Mouse (Mus musculus) liver, embryonic 14 days (tissue): ENCODE data around the gene Ubl4b. TPM values are rescaled to one million over a fixed set of nuclear protein-coding genes. Genes with fewer than 3 reads are reported as not detected.

Source experiments
- polyA plus RNA-seq: library from polyadenylated mRNA; depleted of rRNA; stranded (reverse); fragments of >200 nt; gene quantifications from 2 replicates; pipeline ENCODE4 v1.2.3, GENCODE M21; 2012; rRNA removed

Gene Ubl4b
- polyA plus RNA-seq: not detected in 2 replicates

DNA sequence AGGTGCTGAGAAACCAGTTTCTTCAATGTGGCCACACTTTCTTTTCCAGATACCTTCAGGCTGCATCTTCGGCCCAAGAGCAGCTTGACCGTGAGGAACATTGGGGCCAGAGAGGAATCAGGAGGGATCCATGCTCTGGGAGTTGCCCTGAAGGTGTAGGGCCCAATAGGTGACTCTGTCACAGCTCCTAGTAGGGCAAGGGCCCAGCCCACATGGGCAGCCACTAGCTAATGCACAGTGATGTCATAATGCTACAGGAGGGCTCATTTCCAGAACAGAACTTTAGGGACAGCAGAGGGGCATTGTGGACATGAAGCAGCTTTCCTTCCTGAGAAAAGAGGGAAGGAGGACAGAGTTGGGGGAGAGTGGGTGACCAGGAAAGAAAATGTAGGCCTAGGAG is at the start of gene Ubl4b:
TSS of gene Ubl4b (minus strand) at position 232 of the 400 bp plus-strand sequence.

DNA sequence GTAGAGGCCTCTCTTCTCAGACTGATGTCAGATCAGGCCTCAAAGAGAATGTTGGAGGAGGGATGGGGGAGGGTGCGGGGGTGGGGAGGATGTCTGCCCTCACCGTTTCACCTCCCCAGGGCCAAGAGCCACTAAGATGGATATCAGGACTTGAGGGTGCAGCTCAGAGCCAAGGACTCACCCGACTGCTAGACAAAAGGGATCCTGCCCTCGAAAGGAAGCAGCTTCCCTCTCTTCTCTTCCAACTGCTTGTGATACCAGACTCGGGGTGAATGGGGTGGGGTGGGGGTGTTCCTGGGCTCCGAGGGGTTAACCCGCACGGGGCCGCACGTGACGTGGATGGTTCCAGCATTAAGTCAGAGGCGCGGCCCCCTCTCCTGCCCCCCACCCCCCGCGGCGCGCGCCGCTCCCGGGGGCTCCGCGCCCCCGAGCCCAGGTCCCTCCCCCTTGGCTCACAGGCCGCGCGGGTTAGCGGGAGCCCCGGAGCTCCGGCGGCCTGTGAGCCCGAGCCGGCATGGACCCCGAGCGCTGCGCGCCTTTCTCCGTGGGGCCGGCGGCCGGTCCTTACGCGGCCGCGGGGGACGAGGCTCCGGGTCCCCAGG is 39.9 kb upstream of the Ubl4b start, which contains the start of gene Alx3:
TSS of gene Alx3 (plus strand) at position 370 of the 602 bp plus-strand sequence.

GRCm38 (mm10) chr3:107517631-107518108 is 37.2 kb downstream of the Ubl4b start, which contains the start of gene Slc6a17:
Gene Slc6a17 (minus strand): TSS chr3:107518018.

Other genes starting within 250 kb of the Ubl4b start
- gene Rbm15, start 221.4 kb downstream of the Ubl4b start, polyA plus RNA-seq: 4.5 and 5.3 TPM in 2 replicates
- 0.02 TPM in 1 of 2 replicates, not detected in the other for gene Kcnc4, start 95.5 kb downstream of the Ubl4b start, polyA plus RNA-seq
- 0.08 and 0.17 TPM in 2 replicates for gene Slc6a17, start 37.1 kb downstream of the Ubl4b start, polyA plus RNA-seq
- gene Alx3, start 40.0 kb upstream of the Ubl4b start, polyA plus RNA-seq: 0.02 and 0.07 TPM in 2 replicates
- not detected in 2 replicates for gene Gm10961, start 76.2 kb upstream of the Ubl4b start, polyA plus RNA-seq
- 9.0 and 10.2 TPM in 2 replicates for gene Strip1, start 76.6 kb upstream of the Ubl4b start, polyA plus RNA-seq
- gene Ahcyl1, start 141.5 kb upstream of the Ubl4b start, polyA plus RNA-seq: 30.5 and 33.6 TPM in 2 replicates
- gene Csf1, start 205.4 kb upstream of the Ubl4b start, polyA plus RNA-seq: 4.5 and 4.7 TPM in 2 replicates